Mouse (Mus musculus) bone marrow macrophage, adult 2 months (primary cell): ENCODE data around the gene Pld6.

Experiments used
- CTCF ChIP-seq: IDR thresholded peaks from 2 replicates; pipeline ENCODE4 v1.5.1; 2012; ENCODE audit warnings: low read depth, mild to moderate bottlenecking, low read length, moderate library complexity
- POLR2A ChIP-seq: IDR thresholded peaks from 2 replicates; pipeline ENCODE4 v1.6.1; 2012; ENCODE audit warnings: mild to moderate bottlenecking, low read depth, low read length, borderline replicate concordance

- TF ChIP-seq CTCF (no peak), POLR2A (no peak)
These were observed 17.7 kb downstream of the Pld6 start for GRCm38 (mm10) chr11:59769738-59770137.
